ENCODE assay signal across 13 mouse cellular contexts in the genomic region with DNA sequence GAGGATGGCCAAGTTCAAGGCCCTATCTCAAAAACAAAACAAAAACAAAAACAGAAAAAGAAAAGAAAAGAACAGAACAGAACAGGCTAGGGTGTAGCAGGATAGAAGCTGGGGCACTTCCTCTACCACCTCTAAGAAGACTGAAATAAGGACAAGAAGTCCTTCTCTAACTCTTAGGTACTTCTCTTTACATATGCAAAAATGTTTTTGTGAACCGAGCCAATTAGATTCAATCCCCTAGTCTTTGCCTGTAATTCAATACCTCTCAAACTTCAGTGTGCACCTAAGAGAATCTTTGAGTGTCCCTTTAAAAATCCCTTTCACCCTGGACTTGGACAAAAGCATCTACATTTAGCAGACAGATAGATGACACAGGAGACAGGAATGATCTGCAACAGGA. TPM values are rescaled to one million over a fixed set of nuclear protein-coding genes. Genes with fewer than 3 reads are reported as not detected.
A peak's percentile ranks its signal among the peaks of the same experiment; 100 is the strongest.
DNase-seq lines count a peak whose midpoint lies in the region; ATAC-seq and TF ChIP-seq lines count a peak whose summit lies in the region.
"Had no signal": no experiment of that assay in that cellular context is flagged by ENCODE, and none has a peak within 500 bp of the region (broad histone marks: within the 10 kb centered on the region; RNA-seq: fewer than 3 reads in every experiment).

No protein-coding gene starts in this region.

- TF ChIP-seq CTCF in forebrain, postnatal 0 days (IDR thresholded peaks at IDR 0.05; ENCODE audit: low read depth), result no peak
- TF ChIP-seq CTCF in gastrocnemius, adult 2 months (IDR thresholded peaks at IDR 0.05), result no peak

- peak overlapping the region; percentile 52 for H3K4me2 ChIP-seq in neural tube, embryonic 11.5 days (ENCODE audit: low read depth)
- peak overlapping the region; percentile 61 for H3K4me2 ChIP-seq in forebrain, postnatal 0 days (ENCODE audit: low read depth)
- H3K4me2 ChIP-seq in midbrain, embryonic 12.5 days (replicated peaks), result peak overlapping the region; percentile 60
- H3K4me2 ChIP-seq: liver, embryonic 15.5 days had no signal

- no peak overlapping the region for H3K9ac ChIP-seq in neural tube, embryonic 11.5 days (ENCODE audit: low read length)
- H3K9ac ChIP-seq in forebrain, postnatal 0 days, result peak overlapping the region; percentile 18; the same call in 1 of the 2 replicates
- peak overlapping the region; percentile 46 for H3K9ac ChIP-seq in midbrain, embryonic 12.5 days (replicated peaks)
- H3K9ac ChIP-seq: liver, embryonic 15.5 days had no signal

- intact Hi-C loops in gastrocnemius, adult 2 months (cut with DNase I), result no loop called here

- H3K4me3 ChIP-seq in neural tube, embryonic 11.5 days (ENCODE audit: low read depth, low read length), result no peak overlapping the region
- 0 out of 2 replicates have a peak overlapping the region, but pooled peaks have one; percentile 97 for H3K4me3 ChIP-seq in forebrain, postnatal 0 days (ENCODE audit: low read depth, low read length)
- peak overlapping the region; percentile 95 for H3K4me3 ChIP-seq in midbrain, embryonic 12.5 days
- H3K4me3 ChIP-seq in gastrocnemius, adult 2 months, result no peak overlapping the region
- H3K4me3 ChIP-seq: liver, embryonic 15.5 days had no signal

- H3K36me3 ChIP-seq in neural tube, embryonic 11.5 days (ENCODE audit: control insufficient read depth, insufficient read depth, low read length), result no peaks in the 10 kb centered on the region
- H3K36me3 ChIP-seq in forebrain, postnatal 0 days (ENCODE audit: insufficient read depth), result no peaks in the 10 kb centered on the region
- no peaks in the 10 kb centered on the region for H3K36me3 ChIP-seq in midbrain, embryonic 12.5 days
- H3K36me3 ChIP-seq: liver, embryonic 15.5 days had no signal

- 26% methylated on average over 1 of the region's 1 CpGs for WGBS in neural tube, embryonic 11.5 days
- 9% methylated on average over 1 of the region's 1 CpGs for WGBS in forebrain, postnatal 0 days
- WGBS in midbrain, embryonic 12.5 days, result 15% methylated on average over 1 of the region's 1 CpGs

- peaks cover 9% of the 10 kb centered on the region for H3K4me1 ChIP-seq in neural tube, embryonic 11.5 days (ENCODE audit: control insufficient read depth, insufficient read depth, low read length)
- peaks cover 15% of the 10 kb centered on the region for H3K4me1 ChIP-seq in forebrain, postnatal 0 days (ENCODE audit: insufficient read depth)
- peaks cover 32% of the 10 kb centered on the region for H3K4me1 ChIP-seq in midbrain, embryonic 12.5 days

- no peaks in the 10 kb centered on the region for H3K9me3 ChIP-seq in neural tube, embryonic 11.5 days (ENCODE audit: control insufficient read depth, low read length)
- no peaks in the 10 kb centered on the region for H3K9me3 ChIP-seq in forebrain, postnatal 0 days (ENCODE audit: low read length)
- no peaks in the 10 kb centered on the region for H3K9me3 ChIP-seq in midbrain, embryonic 12.5 days
- H3K9me3 ChIP-seq: liver, embryonic 15.5 days had no signal

- ATAC-seq in neural tube, embryonic 11.5 days (ENCODE audit: insufficient read depth, low FRiP score, low TSS enrichment), result no peak
- ATAC-seq in forebrain, postnatal 0 days, result no peak
- ATAC-seq in midbrain, embryonic 12.5 days (ENCODE audit: low FRiP score, low read depth), result no peak

- H3K27me3 ChIP-seq in neural tube, embryonic 11.5 days (ENCODE audit: control insufficient read depth, insufficient read depth, low read length), result no peaks in the 10 kb centered on the region
- H3K27me3 ChIP-seq in forebrain, postnatal 0 days (ENCODE audit: insufficient read depth, low read length), result no peaks in the 10 kb centered on the region
- no peaks in the 10 kb centered on the region for H3K27me3 ChIP-seq in midbrain, embryonic 12.5 days

- no peak overlapping the region for H3K27ac ChIP-seq in neural tube, embryonic 11.5 days (ENCODE audit: low read depth, low read length)
- no peak overlapping the region for H3K27ac ChIP-seq in forebrain, postnatal 0 days (ENCODE audit: low read depth, low read length)
- H3K27ac ChIP-seq in midbrain, embryonic 12.5 days (replicated peaks), result no peak overlapping the region
- no peak overlapping the region for H3K27ac ChIP-seq in gastrocnemius, adult 2 months
- H3K27ac ChIP-seq: liver, embryonic 15.5 days; macrophage had no signal

- no peak for DNase-seq in neural tube, embryonic 11.5 days (ENCODE audit: low spot score)
- no peak for DNase-seq in neural tube, embryonic 10.5 days (ENCODE audit: extremely low spot score, low spot score)
- DNase-seq in forebrain, postnatal 0 days, result no peak
- DNase-seq in right cerebral cortex, postnatal 4 days, result no peak
- DNase-seq in lung, postnatal 25 days (ENCODE audit: low spot score), result no peak
- no peak for DNase-seq in kidney, postnatal 4 days
- no peak for DNase-seq in gastrocnemius, adult 2 months
- DNase-seq: cerebellum, postnatal 10 days; gastrocnemius, postnatal 10 days; thymus, adult 2 months had no signal

RNA-seq across cellular contexts. Expression of gene Chn1, which starts 2.2 kb away (rescaled TPM):
- 109 and 116 TPM in 2 replicates for polyA plus RNA-seq in neural tube, embryonic 11.5 days (2014; fragmentation: Nextera tagmentation; extraction: Ambion mirVana)
- 136 and 157 TPM in 2 replicates for total RNA-seq in forebrain, postnatal 0 days (2014; rRNA removed)
- polyA plus RNA-seq in forebrain, postnatal 0 days (2015; fragmentation: Nextera tagmentation; extraction: Ambion mirVana), result 85.5 and 102 TPM in 2 replicates
- polyA plus RNA-seq in midbrain, embryonic 12.5 days (2016; fragmentation: Nextera tagmentation; extraction: Ambion mirVana), result 75.7 and 81.5 TPM in 2 replicates
- 1 to 10 TPM; 2.3 to 4.9 TPM for total RNA-seq in gastrocnemius, adult 2 months (2021)
- polyA plus RNA-seq: macrophage had no signal

Comparison
In these comparisons a context has a peak if more than half of its experiments do, and no peak if none do; other contexts are left out.
1. H3K4me3 ChIP-seq: peak in forebrain, postnatal 0 days (single experiment) and midbrain, embryonic 12.5 days (single experiment); none in neural tube, embryonic 11.5 days (single experiment) and gastrocnemius, adult 2 months (single experiment).
2. Peak in every context shown above with its lines, with median percentiles within 50 percentile points of each other: H3K4me2 ChIP-seq.